In the genomic region with DNA sequence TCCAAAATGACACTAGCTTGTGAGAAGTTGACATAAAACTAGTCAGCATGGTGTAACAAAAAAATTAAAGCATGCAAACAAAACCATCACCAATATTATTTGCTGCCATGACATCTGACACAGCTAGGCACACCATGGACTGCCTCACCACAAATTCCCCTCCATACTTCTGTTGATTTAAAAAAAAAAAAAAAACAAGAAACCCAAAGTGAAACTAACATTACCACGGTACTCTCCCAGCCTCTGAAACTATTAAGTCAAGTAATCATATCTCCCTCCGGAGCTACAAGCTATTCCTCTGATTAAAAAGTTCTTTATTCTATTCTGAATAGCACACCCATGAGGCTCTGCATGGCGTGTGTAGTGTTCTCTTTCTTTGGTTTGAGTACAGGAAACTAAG, we compare ENCODE assay signal across 23 mouse cellular contexts. TPM values are rescaled to one million over a fixed set of nuclear protein-coding genes. Genes with fewer than 3 reads are reported as not detected.
DNase-seq lines count a peak whose midpoint lies in the region; ATAC-seq and TF ChIP-seq lines count a peak whose summit lies in the region.
"Had no signal": no experiment of that assay in that cellular context is flagged by ENCODE, and none has a peak within 500 bp of the region (broad histone marks: within the 10 kb centered on the region; RNA-seq: fewer than 3 reads in every experiment).

No protein-coding gene starts in this region.

- WGBS in liver, embryonic 12.5 days (ENCODE audit: insufficient replicate concordance): 83% methylated on average over 3 of the region's 3 CpGs

- H3K36me3 ChIP-seq in CH12.LX (replicated peaks in 1 of 2; ENCODE audit: control insufficient read depth in 1 of 2, insufficient read depth in 1 of 2, low read length in 1 of 2): peaks cover 0 to 24% of the 10 kb centered on the region in 2 experiments
- H3K36me3 ChIP-seq in liver, embryonic 12.5 days: peaks cover 52% of the 10 kb centered on the region

- peak overlapping the region in 2 of 3 experiments; percentile 19 to 32 for H3K4me3 ChIP-seq in CH12.LX (replicated peaks in 1 of 3; ENCODE audit: low read depth in 2 of 3, low read length in 2 of 3, poor library complexity in 1 of 3)
- no peak overlapping the region for H3K4me3 ChIP-seq in liver, embryonic 12.5 days
- H3K4me3 ChIP-seq: forebrain, embryonic 10.5 days; forebrain, embryonic 13.5 days; gastrocnemius, adult 2 months; heart, adult 2 months; hindbrain, embryonic 12.5 days; hindbrain, embryonic 15.5 days had no signal

- TF ChIP-seq POLR2A in CH12.LX (IDR thresholded peaks at IDR 0.05; ENCODE audit: low read depth, low read length): no peak

- in situ Hi-C loops in CH12.LX (cut with MboI; ENCODE audit: low pct_ligation_motif_present, low pct_unique_long_range_greater_than_20kb, low sequenced_read_pairs): no loop called here

- no peaks in the 10 kb centered on the region for H3K9me3 ChIP-seq in CH12.LX (replicated peaks; ENCODE audit: low read length)
- peaks cover 7% of the 10 kb centered on the region; the same call in 1 of the 2 replicates for H3K9me3 ChIP-seq in liver, embryonic 12.5 days (replicated peaks)
- H3K9me3 ChIP-seq: forebrain, embryonic 13.5 days; G1E; hindbrain, embryonic 12.5 days had no signal

- no peak for TF ChIP-seq CTCF in CH12.LX (conservative IDR thresholded peaks at IDR 0.05 in 1 of 2, IDR thresholded peaks at IDR 0.05 in 1 of 2; ENCODE audit: low read depth in 2 of 2, low read length in 2 of 2)

- H3K4me2 ChIP-seq in CH12.LX (ENCODE audit: insufficient read depth, low read depth, poor library complexity, severe bottlenecking): peak overlapping the region; percentile 96
- H3K4me2 ChIP-seq in liver, embryonic 12.5 days: no peak overlapping the region
- H3K4me2 ChIP-seq: forebrain, embryonic 13.5 days; heart, embryonic 11.5 days; hindbrain, embryonic 12.5 days; hindbrain, embryonic 15.5 days had no signal

- no peaks in the 10 kb centered on the region for H3K27me3 ChIP-seq in CH12.LX (replicated peaks)
- no peaks in the 10 kb centered on the region for H3K27me3 ChIP-seq in liver, embryonic 12.5 days (replicated peaks)
- H3K27me3 ChIP-seq: forebrain, embryonic 13.5 days; hindbrain, embryonic 12.5 days; hindbrain, embryonic 15.5 days; Patski had no signal

- DNase-seq in A20 (ENCODE audit: low read depth, low spot score) (peak; percentile 22), CH12.LX (ENCODE audit: extremely low read depth) (no peak)
- peak; percentile 34 for DNase-seq in CD4-positive helper T cell, adult 2 months (ENCODE audit: low read depth, low spot score)
- peak; percentile 52 for DNase-seq in induced T-regulatory cell, adult 2 months (ENCODE audit: low read depth)
- DNase-seq in cerebellum, postnatal 25 days: no peak
- no peak for DNase-seq in urinary bladder, postnatal 14 days (ENCODE audit: low spot score)
- no peak for DNase-seq in frontal cortex, postnatal 25 days (ENCODE audit: low spot score in 2 of 2)
- DNase-seq: cerebellum, adult 11-12 months; cerebellum, adult 8-10 months; cerebellum, postnatal 10 days; gastrocnemius, adult 2 months; gastrocnemius, postnatal 25 days; heart, adult 2 months; kidney, adult 11 months had no signal

- no peak for TF ChIP-seq RAD21 in CH12.LX (IDR thresholded peaks at IDR 0.05; ENCODE audit: low read depth, low read length)

- no peak for TF ChIP-seq EP300 in CH12.LX (IDR thresholded peaks at IDR 0.05; ENCODE audit: low read length)

- no peak for ATAC-seq in liver, embryonic 12.5 days
- ATAC-seq: forebrain, embryonic 13.5 days; forebrain, embryonic 16.5 days; Patski had no signal

- peak overlapping the region; percentile 12; the same call in 1 of the 2 replicates for H3K27ac ChIP-seq in CH12.LX (ENCODE audit: insufficient read depth, low read depth)
- H3K27ac ChIP-seq in liver, embryonic 12.5 days: no peak overlapping the region
- H3K27ac ChIP-seq: forebrain, embryonic 10.5 days; forebrain, embryonic 13.5 days; gastrocnemius, adult 2 months; heart, adult 2 months; hindbrain, embryonic 12.5 days; hindbrain, embryonic 15.5 days had no signal

- dilution Hi-C loops in CH12.LX (cut with MboI; ENCODE audit: extremely low pct_ligation_motif_present, extremely low pct_unique_long_range_greater_than_20kb, low sequenced_read_pairs): no loop called here

- peaks cover 54% of the 10 kb centered on the region for H3K79me2 ChIP-seq in CH12.LX (replicated peaks; ENCODE audit: control insufficient read depth, extremely low read depth, insufficient read depth, poor library complexity, severe bottlenecking)

- peaks cover 2 to 52% of the 10 kb centered on the region in 2 experiments; a peak in 3 of 4 replicates for H3K4me1 ChIP-seq in CH12.LX (ENCODE audit: control insufficient read depth in 1 of 2, insufficient read depth in 2 of 2)
- peaks cover 7% of the 10 kb centered on the region for H3K4me1 ChIP-seq in liver, embryonic 12.5 days

- peak overlapping the region; percentile 40 for H3K9ac ChIP-seq in CH12.LX (ENCODE audit: insufficient read depth, low read depth)
- no peak overlapping the region for H3K9ac ChIP-seq in liver, embryonic 12.5 days
- H3K9ac ChIP-seq: forebrain, embryonic 13.5 days; hindbrain, embryonic 12.5 days; hindbrain, embryonic 15.5 days had no signal

TF ChIP-seq in CH12.LX, 34 proteins besides CTCF, POLR2A, EP300 and RAD21:
- TF ChIP-seq USF1 (IDR thresholded peaks at IDR 0.05; ENCODE audit: low read depth, low read length) (no peak), MEF2A (IDR thresholded peaks at IDR 0.05; ENCODE audit: borderline replicate concordance, low read depth, low read length) (no peak), CHD2 (IDR thresholded peaks at IDR 0.05; ENCODE audit: low read length) (no peak), ZNF384 (IDR thresholded peaks at IDR 0.05; ENCODE audit: low read depth, low read length) (peak; percentile 94), NRF1 (IDR thresholded peaks at IDR 0.05; ENCODE audit: low read depth, low read length) (no peak), IRF4 (IDR thresholded peaks at IDR 0.05; ENCODE audit: low read depth, low read length) (peak; percentile 18; the same call in 1 of the 2 replicates)

RNA-seq across cellular contexts. Expression of gene Nipa2, which starts 5.1 kb away (rescaled TPM):
- total RNA-seq in CH12.LX (2012; rRNA removed) (24.4 and 34.0 TPM in 2 replicates), CH12.LX (2014; rRNA removed) (50.4 and 61.4 TPM in 2 replicates)
- 44.0 and 45.2 TPM in 2 replicates for polyA plus RNA-seq in CH12.LX (2012; ENCODE audit: insufficient read length, low read depth)
- 34.9 and 37.5 TPM in 2 replicates for polyA plus RNA-seq in liver, embryonic 12.5 days (2016; fragmentation: Nextera tagmentation; extraction: Ambion mirVana)

Comparison
In these comparisons a context has a peak if more than half of its experiments do, and no peak if none do; other contexts are left out.
1. DNase-seq: peak in A20 (single experiment), CD4-positive helper T cell, adult 2 months (single experiment) and induced T-regulatory cell, adult 2 months (single experiment); none in CH12.LX (single experiment), cerebellum, postnatal 25 days (0 of 2), urinary bladder, postnatal 14 days (single experiment) and frontal cortex, postnatal 25 days (0 of 2).